Mouse (Mus musculus) adrenal gland, postnatal 36 days (tissue): ENCODE measurements at regions not wholly inside any gene's neighbourhood (a gene's known extent, or its start where the extent isn't known, plus 50 kb on each side); places are given as distances from the start of the nearest gene placed in this dataset.

Experiments
- DNase-seq, 2 experiments: peaks; one replicate each; pipeline ENCODE4 v3.0.0; 2021; ENCODE audit warnings: mixed read lengths in 1 of 2

GRCm38 (mm10) chr14:72219523-72219922, 272.1 kb downstream of the Gm9195 start:
- DNase-seq = no peak

- DNase-seq = no peak
These were observed 291.3 kb downstream of the Gm9195 start for GRCm38 (mm10) chr14:72200307-72200706.

- DNase-seq = no peak
These were observed 291.7 kb downstream of the Gm9195 start for GRCm38 (mm10) chr14:72199900-72200299.

- no peak for DNase-seq
These were observed 293.7 kb downstream of the Gm9195 start for GRCm38 (mm10) chr14:72197972-72198371.

GRCm38 (mm10) chr14:72187329-72187984, 304.2 kb downstream of the Gm9195 start:
- DNase-seq = peak; percentile 9 to 11

- DNase-seq = no peak
These were observed 315.9 kb downstream of the Gm9195 start for GRCm38 (mm10) chr14:72175751-72176150.

- DNase-seq = no peak
These were observed 318.9 kb downstream of the Gm9195 start for GRCm38 (mm10) chr14:72172549-72173405.

- no peak for DNase-seq
These were observed 319.9 kb downstream of the Gm9195 start for GRCm38 (mm10) chr14:72171777-72172176.

- no peak for DNase-seq
These were observed 332.9 kb downstream of the Gm9195 start for GRCm38 (mm10) chr14:72158537-72159323.

GRCm38 (mm10) chr14:72155197-72155907, 336.3 kb downstream of the Gm9195 start:
- no peak for DNase-seq

GRCm38 (mm10) chr14:72151676-72152075, 340.0 kb downstream of the Gm9195 start:
- no peak for DNase-seq

GRCm38 (mm10) chr14:72149463-72149862, 342.2 kb downstream of the Gm9195 start:
- DNase-seq = peak in 1 of 2 experiments; percentile 7

- no peak for DNase-seq
These were observed 342.8 kb downstream of the Gm9195 start for GRCm38 (mm10) chr14:72148886-72149285.

- DNase-seq = no peak
These were observed 345.3 kb downstream of the Gm9195 start for GRCm38 (mm10) chr14:72146381-72146780.

- no peak for DNase-seq
These were observed 348.7 kb downstream of the Gm9195 start for GRCm38 (mm10) chr14:72142883-72143487.

- no peak for DNase-seq
These were observed 350.5 kb downstream of the Gm9195 start for GRCm38 (mm10) chr14:72141136-72141535.

- no peak for DNase-seq
These were observed 361.5 kb downstream of the Gm9195 start for GRCm38 (mm10) chr14:72130149-72130548.

- no peak for DNase-seq
These were observed 369.9 kb downstream of the Gm9195 start for GRCm38 (mm10) chr14:72121786-72122185.

GRCm38 (mm10) chr14:72121006-72121405, 370.6 kb downstream of the Gm9195 start:
- DNase-seq = no peak

GRCm38 (mm10) chr14:72116842-72117241, 374.8 kb downstream of the Gm9195 start:
- DNase-seq = no peak

GRCm38 (mm10) chr14:72113377-72113993, 378.2 kb downstream of the Gm9195 start:
- no peak for DNase-seq
